Mouse (Mus musculus) c-Kit-positive CD71-negative TER-119-negative erythroid progenitor cells, embryonic 14.5 days (primary cell): ENCODE results near the gene Elp5.
A peak's percentile ranks its signal among the peaks of the same experiment; 100 is the strongest.
"Not testable (repeated sequence)": the region's sequence is repeated elsewhere in the genome, so short reads cannot be mapped to it uniquely, and the experiment has no call there.

Experiments used
- DNase-seq: peaks from one replicate; pipeline ENCODE4 v3.0.0-alpha.2; 2013; ENCODE audit warnings: low read depth

Gene Elp5

DNA sequence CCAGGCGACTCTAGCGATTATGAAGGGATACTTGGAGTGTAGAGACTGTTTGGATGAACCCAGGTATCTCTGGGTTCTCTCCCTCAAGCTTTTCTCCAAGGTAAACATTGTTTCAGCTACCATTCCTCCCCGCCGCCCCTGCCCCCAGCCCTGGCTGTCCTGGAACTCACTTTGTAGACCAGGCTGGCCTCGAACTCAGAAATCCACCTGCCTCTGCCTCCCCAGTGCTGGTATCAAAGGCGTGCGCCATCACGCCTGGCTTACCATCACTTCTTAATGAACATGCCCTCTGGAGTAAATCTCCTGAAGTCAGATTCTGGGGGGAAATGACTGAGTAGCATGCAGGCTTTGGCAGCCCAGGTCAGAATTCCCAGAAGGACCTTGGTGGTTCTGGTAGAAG is at the start of gene Elp5:
Gene Elp5, minus strand, starts transcription at position 293 of the 400 bp plus-strand sequence.
- no peak for DNase-seq

DNA sequence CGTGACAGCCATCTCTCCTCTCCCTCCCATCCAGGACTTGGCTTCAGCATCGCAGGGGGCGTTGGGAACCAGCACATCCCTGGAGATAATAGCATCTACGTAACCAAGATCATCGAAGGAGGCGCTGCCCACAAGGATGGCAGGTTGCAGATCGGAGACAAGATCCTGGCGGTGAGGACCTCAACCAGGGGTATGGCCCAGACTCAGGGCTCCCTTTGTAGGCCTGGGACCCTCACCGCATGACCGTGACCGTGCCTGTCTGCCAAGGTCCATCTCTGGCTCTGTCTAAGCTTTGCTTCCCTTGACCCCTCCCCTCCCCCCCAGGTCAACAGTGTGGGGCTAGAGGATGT is 49.0 kb upstream of the Elp5 start:
- DNase-seq: no peak

- no peak for DNase-seq
These were observed 48.5 kb upstream of the Elp5 start for GRCm38 (mm10) chr11:70030651-70031320.

GRCm38 (mm10) chr11:70029829-70030550 is 47.7 kb upstream of the Elp5 start:
- no peak for DNase-seq

DNA sequence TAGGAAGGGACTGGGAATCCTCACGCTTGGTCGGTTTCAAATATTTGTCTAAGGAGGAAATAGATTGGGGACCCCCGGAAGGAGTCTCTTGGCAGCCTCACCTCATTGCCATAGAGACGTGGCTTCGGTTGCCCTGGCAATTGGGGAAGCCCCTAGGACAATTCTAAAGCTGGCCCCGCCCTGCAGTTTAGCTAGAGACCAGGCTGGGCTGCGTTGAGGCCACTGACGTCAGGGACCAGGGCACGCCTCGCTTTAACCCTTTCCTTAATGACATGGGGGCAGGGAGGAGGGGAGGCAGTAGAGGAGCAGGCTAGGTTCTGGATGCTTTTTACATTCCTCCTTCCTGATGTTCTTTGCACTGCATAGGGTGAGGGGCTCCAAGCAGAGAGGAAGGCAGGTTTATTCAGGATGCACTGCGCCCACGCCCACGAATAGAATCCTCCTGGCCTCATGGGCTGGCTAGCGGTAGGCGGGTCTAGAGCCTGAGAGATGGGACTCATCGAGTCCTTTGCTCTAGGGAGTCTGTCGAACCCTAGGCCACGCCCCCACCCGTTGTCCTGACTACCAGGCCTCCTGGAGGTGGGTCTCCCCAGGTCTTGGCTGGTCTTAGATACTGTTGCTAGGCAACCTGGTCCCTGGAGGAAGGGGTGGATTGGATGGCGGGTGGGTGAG is 46.9 kb upstream of the Elp5 start:
- DNase-seq: peak; percentile 72

DNA sequence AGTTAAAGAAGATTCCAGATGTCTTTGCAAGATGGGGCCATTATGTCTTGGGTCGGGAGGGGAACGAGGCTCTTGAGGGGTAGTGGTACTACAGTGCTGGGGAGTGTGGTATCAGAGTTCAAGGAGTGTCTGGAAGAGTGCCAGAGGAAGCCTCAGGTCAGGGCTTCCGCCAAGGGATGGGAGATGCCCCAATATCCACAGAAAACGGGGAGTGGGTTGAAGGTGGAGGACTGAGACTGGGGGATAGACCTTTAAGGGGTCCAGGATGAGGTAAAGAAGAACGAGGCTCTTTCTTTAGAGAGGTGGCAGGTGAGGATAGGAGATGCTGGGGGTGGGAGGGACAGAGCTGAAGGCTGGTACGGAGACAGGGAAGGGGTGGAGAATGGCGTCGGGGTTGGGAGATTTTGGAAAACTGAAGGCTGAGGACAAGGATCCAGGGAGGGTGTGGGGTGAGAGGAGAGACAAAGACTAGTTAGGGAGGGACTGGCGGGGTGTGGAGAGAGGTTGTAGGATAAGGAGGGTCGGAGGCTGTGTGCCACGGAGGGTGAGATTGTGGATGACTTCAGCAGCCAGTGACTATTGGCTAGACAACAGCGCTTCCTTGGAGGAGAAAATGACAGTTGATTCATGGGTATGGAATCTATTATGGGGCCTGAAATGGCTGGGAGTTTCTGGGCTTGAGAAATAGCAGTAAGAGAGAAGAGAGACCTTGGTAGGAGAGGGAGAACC is 46.2 kb upstream of the Elp5 start:
- no peak for DNase-seq

- no peak for DNase-seq
These were observed 45.1 kb upstream of the Elp5 start for GRCm38 (mm10) chr11:70027397-70027796.

GRCm38 (mm10) chr11:70026689-70027088 is 44.4 kb upstream of the Elp5 start:
- DNase-seq: no peak

DNA sequence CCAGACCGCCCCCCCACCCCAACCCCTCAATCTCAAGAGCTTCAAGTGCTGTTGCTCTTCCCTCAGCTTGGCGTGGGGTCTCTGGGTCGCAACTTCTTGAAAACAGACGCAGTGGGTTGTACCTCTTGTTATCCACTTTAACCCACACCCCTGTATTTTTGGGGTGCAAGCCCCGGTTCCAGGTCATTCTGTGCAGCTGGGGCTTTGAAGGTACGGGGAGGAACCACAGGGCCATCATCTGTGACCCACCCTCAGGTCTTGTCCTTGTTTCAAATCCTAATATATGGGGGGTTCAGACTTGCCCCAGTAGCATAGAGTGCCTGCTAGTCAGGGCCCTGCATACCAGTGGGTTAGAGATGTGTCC is 41.8 kb upstream of the Elp5 start:
- DNase-seq: no peak

- no peak for DNase-seq
These were observed 41.3 kb upstream of the Elp5 start for GRCm38 (mm10) chr11:70023481-70024150.

DNA sequence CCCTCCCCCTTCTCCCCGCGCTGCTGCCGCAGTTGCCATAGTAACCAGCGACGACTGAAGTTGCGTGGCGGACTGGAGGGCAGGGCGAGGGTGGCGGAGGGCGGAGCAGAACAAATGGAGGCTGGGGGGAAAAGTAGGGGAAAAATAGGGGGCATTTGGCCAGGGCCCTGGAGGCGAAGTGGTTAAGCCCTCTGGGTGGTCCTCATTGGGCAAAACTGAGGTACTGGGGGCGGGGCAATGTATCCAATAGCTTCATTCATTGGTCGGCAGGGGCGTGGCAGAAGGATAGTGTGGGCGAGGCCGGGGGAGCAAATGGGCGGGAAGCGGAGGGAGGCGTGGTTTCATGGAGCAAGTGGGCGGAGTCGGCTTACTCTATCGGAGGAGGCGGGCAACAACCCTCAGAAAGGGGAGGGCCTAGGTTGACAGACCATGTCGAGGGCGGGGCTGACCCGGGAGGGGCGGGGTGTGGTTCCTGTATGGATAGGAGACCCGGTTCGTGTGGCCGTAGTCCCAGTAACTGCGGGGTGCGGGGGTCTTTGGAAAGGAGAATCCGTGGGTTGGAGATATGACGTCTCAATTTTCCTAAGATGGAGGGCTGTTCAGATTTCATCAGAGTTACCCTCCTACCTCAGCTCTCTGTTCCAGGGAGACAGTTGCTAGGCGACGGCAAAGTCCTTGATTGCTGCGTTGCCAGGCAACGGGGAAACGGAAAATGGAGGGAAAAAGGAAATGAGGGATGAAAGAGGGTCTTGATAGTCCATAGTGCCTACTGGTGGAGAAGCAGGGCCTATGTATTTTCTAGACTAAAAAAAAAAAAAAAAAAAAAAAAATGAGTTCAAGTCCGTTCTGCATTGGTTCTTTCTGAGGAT is 39.2 kb upstream of the Elp5 start:
- DNase-seq: peak; percentile 99

- no peak for DNase-seq
These were observed 38.5 kb upstream of the Elp5 start for GRCm38 (mm10) chr11:70020731-70021263.

DNA sequence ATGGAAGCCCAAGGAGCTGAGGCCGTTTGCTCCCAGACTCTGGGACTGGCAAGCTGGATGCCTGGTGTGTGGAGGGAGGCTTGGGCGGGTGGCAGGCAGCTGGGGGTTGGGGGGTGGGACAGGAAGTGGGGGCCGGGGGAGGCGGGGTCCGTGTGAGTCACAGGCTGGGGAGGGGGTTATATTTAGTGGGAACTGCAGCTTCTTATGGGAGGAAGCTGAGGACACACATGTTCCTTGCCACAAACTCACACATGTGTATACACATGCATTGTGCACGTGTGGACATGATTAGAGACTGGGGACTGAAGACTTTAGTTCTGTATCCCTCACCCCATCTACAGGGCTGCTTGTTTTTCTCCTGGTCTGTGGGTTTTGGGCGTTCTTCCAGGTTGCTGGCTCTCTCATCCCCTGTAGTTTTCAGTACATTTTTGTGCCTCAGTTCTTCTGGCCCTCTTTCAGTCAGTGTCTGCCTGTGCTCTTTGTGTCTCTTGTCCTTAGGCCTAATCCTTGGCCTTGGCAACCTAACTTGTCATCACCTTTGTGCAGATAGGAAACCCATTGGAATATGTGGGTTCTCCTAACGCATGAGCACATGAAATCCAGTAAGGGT is 37.8 kb upstream of the Elp5 start:
- no peak for DNase-seq

- DNase-seq: no peak
These were observed 37.2 kb upstream of the Elp5 start for GRCm38 (mm10) chr11:70019495-70020021.

DNA sequence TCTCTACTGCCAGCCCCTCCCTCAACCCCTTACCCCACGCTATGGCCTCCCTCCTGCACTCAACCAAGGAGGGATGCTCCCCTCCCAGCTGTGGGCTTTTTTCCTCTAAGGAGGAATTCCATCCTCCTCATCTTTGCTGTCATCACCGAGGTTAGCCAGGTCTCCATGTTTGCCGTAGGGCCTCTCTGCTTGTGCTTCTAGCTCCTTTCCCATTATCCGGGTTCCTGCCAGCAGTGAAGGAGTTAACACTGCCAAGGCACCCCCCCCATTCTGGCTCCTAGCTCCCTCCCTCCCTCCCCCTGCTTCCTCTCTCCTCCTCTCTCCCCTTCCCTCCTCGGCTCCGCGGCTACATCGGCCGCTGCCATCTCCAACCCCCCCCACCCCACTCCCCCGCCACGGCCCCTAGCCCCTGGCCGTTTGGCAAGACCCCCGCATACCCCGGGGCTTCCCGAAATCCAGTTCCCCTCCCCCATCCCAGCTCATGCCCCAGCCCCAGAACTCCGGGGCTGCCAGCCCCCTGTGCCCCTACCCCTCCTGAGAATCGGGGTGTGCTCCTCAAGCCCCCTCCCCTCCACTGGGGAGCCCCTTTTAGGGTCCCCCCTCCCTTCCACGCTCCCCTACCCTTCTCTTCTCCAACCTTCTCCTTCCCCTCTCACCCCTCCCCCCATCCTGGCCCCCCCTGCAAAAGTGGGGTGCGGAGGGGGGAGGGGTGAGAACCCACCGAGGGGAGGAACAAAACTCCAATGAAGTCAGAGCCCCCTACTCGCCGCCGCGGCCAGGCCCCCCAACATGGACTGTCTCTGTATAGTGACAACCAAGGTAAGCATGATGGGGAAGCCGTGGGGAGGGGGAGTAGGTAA is 36.0 kb upstream of the Elp5 start:
- DNase-seq: no peak

DNA sequence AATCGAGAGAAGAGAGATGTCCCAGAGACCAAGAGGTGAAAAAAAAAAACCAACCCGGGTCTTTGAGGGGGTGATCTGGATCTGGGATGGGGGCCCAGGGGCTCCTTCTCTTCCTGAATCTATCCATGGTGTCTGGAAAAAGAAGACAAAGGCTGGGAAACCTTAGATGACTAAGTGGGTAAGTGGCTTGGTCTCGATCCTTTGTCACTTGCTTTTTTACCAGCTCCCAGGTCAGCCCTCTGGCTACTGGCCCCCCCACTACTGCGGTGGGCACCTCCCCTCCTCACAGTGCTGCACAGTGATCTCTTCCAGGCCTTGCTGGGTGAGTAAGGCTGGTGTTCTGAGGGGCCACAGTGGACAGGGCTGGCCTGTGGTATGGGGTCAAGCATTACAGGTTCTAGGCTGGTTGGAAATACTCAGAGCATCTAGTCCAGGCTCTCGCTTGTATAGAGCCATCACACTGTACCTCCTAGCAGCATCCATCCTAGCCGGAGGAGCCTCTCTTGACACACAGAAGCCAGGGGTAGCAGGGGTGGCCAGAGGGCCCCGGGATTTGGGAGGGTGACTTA is 35.0 kb upstream of the Elp5 start:
- no peak for DNase-seq

- DNase-seq: no peak
These were observed 34.4 kb upstream of the Elp5 start, which contains the start of gene Dlg4 for GRCm38 (mm10) chr11:70016669-70017068. Dlg4 (plus strand) TSS chr11:70016942.

DNA sequence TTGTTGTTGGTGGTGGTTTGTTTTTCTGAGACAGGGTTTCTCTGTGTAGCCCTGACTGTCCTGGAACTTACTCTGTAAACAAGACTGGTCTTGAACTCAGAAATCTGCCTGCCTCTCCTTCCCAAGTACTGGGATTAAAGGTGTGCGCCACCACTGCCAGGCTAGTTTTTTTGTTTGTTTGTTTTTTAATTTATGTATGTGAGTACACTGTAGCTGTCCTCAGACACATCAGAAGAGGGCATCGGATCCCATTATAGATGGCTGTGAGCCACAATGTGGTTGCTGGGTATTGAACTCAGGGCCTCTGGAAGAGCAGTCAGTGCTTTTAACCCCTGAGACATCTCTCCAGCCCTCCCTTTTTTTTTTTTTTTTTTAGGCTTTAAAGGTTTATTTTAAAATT is 33.9 kb upstream of the Elp5 start:
- not testable (repeated sequence) for DNase-seq

DNA sequence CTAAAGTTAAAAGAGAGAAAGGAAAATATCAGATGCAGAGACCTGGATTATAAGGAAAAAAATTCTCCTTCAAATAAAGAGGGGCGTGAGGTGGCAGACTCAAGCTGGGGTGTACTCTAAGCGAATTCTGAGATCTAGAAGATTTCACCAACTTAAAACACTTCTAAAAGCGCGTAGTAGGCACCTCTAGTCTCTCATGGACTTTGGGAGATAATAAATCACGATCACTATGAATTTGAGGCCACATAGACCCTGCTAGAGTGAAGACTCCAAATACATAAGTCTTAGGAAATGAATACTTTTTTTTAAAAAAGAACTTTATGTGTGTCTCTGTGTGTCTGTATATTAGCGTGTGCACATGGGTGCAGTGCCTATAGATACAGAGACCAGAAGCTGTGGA is 33.4 kb upstream of the Elp5 start:
- no peak for DNase-seq
